ENCODE assay signal across 8 mouse cellular contexts in the genomic region with DNA sequence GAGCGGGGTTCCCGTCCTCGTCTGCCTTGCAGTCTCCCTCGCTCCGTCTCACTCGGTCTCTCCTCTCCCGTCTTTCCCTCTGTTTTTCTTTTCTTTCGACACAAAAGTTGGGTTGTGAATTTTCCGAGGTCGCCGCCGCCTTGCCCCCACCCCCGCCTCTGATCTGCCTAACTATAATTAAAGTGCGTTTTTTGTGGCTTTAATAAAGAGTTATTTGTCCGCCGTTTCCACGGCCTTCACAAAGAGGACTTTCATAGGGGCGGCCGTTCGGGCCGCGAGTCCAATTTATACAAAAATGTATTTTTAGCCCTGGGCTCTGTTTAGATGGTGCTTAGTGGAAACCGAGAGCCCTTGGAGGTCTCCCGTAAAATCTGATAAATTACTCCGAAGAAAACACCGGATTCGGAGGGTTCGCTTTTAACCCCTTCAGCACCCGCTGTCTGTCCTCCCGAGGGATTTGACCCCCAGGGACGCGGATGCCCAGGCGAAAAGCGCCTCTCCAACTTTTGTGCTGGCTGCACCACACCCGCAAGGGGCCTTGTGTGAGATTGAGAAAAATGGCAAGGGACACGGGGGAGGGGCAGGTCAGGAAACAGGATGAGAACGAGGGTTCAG. TPM values are rescaled to one million over a fixed set of nuclear protein-coding genes. Genes with fewer than 3 reads are reported as not detected.
DNase-seq lines count a peak whose midpoint lies in the region; ATAC-seq and TF ChIP-seq lines count a peak whose summit lies in the region.

No protein-coding gene starts in this region.

- TF ChIP-seq CTCF in gastrocnemius, adult 2 months (IDR thresholded peaks at IDR 0.05): no peak

- intact Hi-C loops in gastrocnemius, adult 2 months (cut with DNase I): no loop called here

- H3K4me1 ChIP-seq in forebrain, embryonic 10.5 days: peaks cover 77% of the 10 kb centered on the region
- H3K4me1 ChIP-seq in hindbrain, embryonic 16.5 days (ENCODE audit: control insufficient read depth, insufficient read depth, low read depth, low read length): peaks cover 60% of the 10 kb centered on the region
- H3K4me1 ChIP-seq in midbrain, embryonic 14.5 days (ENCODE audit: control insufficient read depth, insufficient read depth, low read length): peaks cover 53% of the 10 kb centered on the region

- no peaks in the 10 kb centered on the region for H3K9me3 ChIP-seq in forebrain, embryonic 10.5 days
- H3K9me3 ChIP-seq in hindbrain, embryonic 16.5 days (ENCODE audit: control insufficient read depth, low read length): no peaks in the 10 kb centered on the region
- H3K9me3 ChIP-seq in midbrain, embryonic 14.5 days (ENCODE audit: control insufficient read depth, low read length): no peaks in the 10 kb centered on the region

- peak overlapping the region; percentile 78 for H3K4me3 ChIP-seq in gastrocnemius, adult 2 months
- peak overlapping the region; percentile 48 for H3K4me3 ChIP-seq in forebrain, embryonic 10.5 days
- peak overlapping the region; percentile 53 for H3K4me3 ChIP-seq in hindbrain, embryonic 16.5 days (ENCODE audit: low read length)
- peak overlapping the region; percentile 43 for H3K4me3 ChIP-seq in midbrain, embryonic 14.5 days (replicated peaks; ENCODE audit: low read depth, low read length)

- H3K9ac ChIP-seq in hindbrain, embryonic 16.5 days (ENCODE audit: low read depth, low read length): peak overlapping the region; percentile 54
- H3K9ac ChIP-seq in midbrain, embryonic 14.5 days (replicated peaks; ENCODE audit: low read length): peak overlapping the region; percentile 46; the same call in 1 of the 2 replicates

- no peak for ATAC-seq in hindbrain, embryonic 16.5 days
- no peak for ATAC-seq in midbrain, embryonic 14.5 days (ENCODE audit: low FRiP score, low TSS enrichment)

- peak overlapping the region; percentile 76 for H3K4me2 ChIP-seq in hindbrain, embryonic 16.5 days (ENCODE audit: low read length)
- H3K4me2 ChIP-seq in midbrain, embryonic 14.5 days (ENCODE audit: low read length): peak overlapping the region; percentile 84

- no peak for DNase-seq in gastrocnemius, adult 2 months
- no peak for DNase-seq in gastrocnemius, postnatal 10 days
- DNase-seq in forebrain, embryonic 10.5 days (ENCODE audit: extremely low spot score, low spot score): peak; percentile 49
- DNase-seq in midbrain, embryonic 14.5 days: peak; percentile 57
- no peak for DNase-seq in cerebellum, adult 9-11 months
- no peak for DNase-seq in thymus, postnatal 25 days
- DNase-seq in yolk sac, embryonic 10.5 days (ENCODE audit: low spot score): no peak

- under 1% methylated on average over 37 of the region's 37 CpGs for WGBS in forebrain, embryonic 10.5 days
- WGBS in hindbrain, embryonic 16.5 days: under 1% methylated on average over 37 of the region's 37 CpGs
- WGBS in midbrain, embryonic 14.5 days: under 1% methylated on average over 37 of the region's 37 CpGs

- peak overlapping the region; percentile 68 for H3K27ac ChIP-seq in gastrocnemius, adult 2 months
- peak overlapping the region; percentile 58; the same call in 1 of the 2 replicates for H3K27ac ChIP-seq in forebrain, embryonic 10.5 days
- no peak overlapping the region; the same call in 1 of the 2 replicates for H3K27ac ChIP-seq in hindbrain, embryonic 16.5 days (ENCODE audit: low read depth, low read length)
- no peak overlapping the region; the same call in 1 of the 2 replicates for H3K27ac ChIP-seq in midbrain, embryonic 14.5 days (replicated peaks; ENCODE audit: low read depth, low read length)

- H3K36me3 ChIP-seq in forebrain, embryonic 10.5 days (replicated peaks): no peaks in the 10 kb centered on the region
- H3K36me3 ChIP-seq in hindbrain, embryonic 16.5 days (ENCODE audit: control insufficient read depth, insufficient read depth, low read length): no peaks in the 10 kb centered on the region
- H3K36me3 ChIP-seq in midbrain, embryonic 14.5 days (ENCODE audit: control insufficient read depth, insufficient read depth, low read length): no peaks in the 10 kb centered on the region

- H3K27me3 ChIP-seq in forebrain, embryonic 10.5 days (ENCODE audit: poor library complexity, severe bottlenecking): peaks cover 99% of the 10 kb centered on the region
- H3K27me3 ChIP-seq in hindbrain, embryonic 16.5 days (replicated peaks; ENCODE audit: control insufficient read depth, insufficient read depth, low read length): peaks cover 49% of the 10 kb centered on the region
- H3K27me3 ChIP-seq in midbrain, embryonic 14.5 days (ENCODE audit: control insufficient read depth, insufficient read depth, low read length): peaks cover 94% of the 10 kb centered on the region

RNA-seq across cellular contexts. Expression of a gene that starts 7.9 kb away (rescaled TPM):
- total RNA-seq in gastrocnemius, adult 2 months (2021): 10 to 100 TPM in 1 of 2 experiments, 1 to 10 TPM in 1; 7.1 to 18.9 TPM
- 1 to 10 TPM; 2.0 to 2.8 TPM for total RNA-seq in gastrocnemius, postnatal 10 days (2021)
- 0.90 and 1.2 TPM in 2 replicates for polyA plus RNA-seq in forebrain, embryonic 10.5 days (2016; fragmentation: Nextera tagmentation; extraction: Ambion mirVana)
- 37.4 and 48.4 TPM in 2 replicates for polyA plus RNA-seq in hindbrain, embryonic 16.5 days (2015; fragmentation: Nextera tagmentation; extraction: Ambion mirVana)
- 21.9 and 29.5 TPM in 2 replicates for polyA plus RNA-seq in midbrain, embryonic 14.5 days (2014; fragmentation: Nextera tagmentation; extraction: Ambion mirVana)

Comparison
In these comparisons a context has a peak if more than half of its experiments do, and no peak if none do; other contexts are left out.
1. DNase-seq: peak in forebrain, embryonic 10.5 days (single experiment) and midbrain, embryonic 14.5 days (single experiment); none in gastrocnemius, adult 2 months (single experiment), gastrocnemius, postnatal 10 days (single experiment), cerebellum, adult 9-11 months (single experiment), thymus, postnatal 25 days (single experiment) and yolk sac, embryonic 10.5 days (single experiment).
2. H3K27ac ChIP-seq: peak in gastrocnemius, adult 2 months (single experiment) and forebrain, embryonic 10.5 days (single experiment); none in hindbrain, embryonic 16.5 days (single experiment) and midbrain, embryonic 14.5 days (single experiment).
3. RNA of a gene that starts 7.9 kb away (polyA plus RNA-seq): 37.4 to 48.4 TPM in hindbrain, embryonic 16.5 days and 21.9 to 29.5 TPM in midbrain, embryonic 14.5 days; 0.90 to 1.2 TPM in forebrain, embryonic 10.5 days; every median in the first group is over 10 times any median in the second.
4. Peak in every context shown above with its lines, with median percentiles within 50 percentile points of each other: H3K4me3 ChIP-seq.